Mouse (Mus musculus) forebrain, embryonic 14.5 days (tissue): ENCODE results near the gene Tcerg1l. TPM values are rescaled to one million over a fixed set of nuclear protein-coding genes. Genes with fewer than 3 reads are reported as not detected.
A peak's percentile ranks its signal among the peaks of the same experiment; 100 is the strongest.

Experiments
- ATAC-seq: fragments of 200-750 bp; cut with Nextera tagmentation; 2 replicates; pipeline ENCODE4 v1.8.0; 2017; ENCODE audit warnings: mild to moderate bottlenecking, moderate library complexity
- DNase-seq: peaks from one replicate; pipeline ENCODE4 v3.0.0-alpha.2; 2015; ENCODE audit warnings: low spot score
- H3K27ac ChIP-seq: fragments of 300-500 bp; sonication (generic); 2 replicates; pipeline ENCODE4 v1.5.1; 2014; ENCODE audit warnings: low read depth, mild to moderate bottlenecking, control low read depth, low read length, moderate library complexity
- H3K27me3 ChIP-seq: fragments of 300-500 bp; sonication (generic); replicated peaks from 2 replicates; pipeline ENCODE4 v1.6.1; 2014; ENCODE audit warnings: low read length, control low read depth, mixed read lengths; ENCODE audit not compliant: control insufficient read depth, insufficient read depth
- H3K36me3 ChIP-seq: fragments of 300-500 bp; sonication (generic); 2 replicates; pipeline ENCODE4 v1.6.1; 2014; ENCODE audit warnings: low read length, control low read depth; ENCODE audit not compliant: control insufficient read depth, insufficient read depth
- H3K4me1 ChIP-seq: fragments of 300-500 bp; sonication (generic); 2 replicates; pipeline ENCODE4 v1.6.1; 2014; ENCODE audit warnings: antibody characterized with exemption, low read length, control low read depth; ENCODE audit not compliant: control insufficient read depth, insufficient read depth
- H3K4me2 ChIP-seq: fragments of 300-500 bp; sonication (generic); 2 replicates; pipeline ENCODE4 v1.6.1; 2014; ENCODE audit warnings: mild to moderate bottlenecking, control low read depth, low read length
- H3K4me3 ChIP-seq: fragments of 300-500 bp; sonication (generic); 2 replicates; pipeline ENCODE4 v1.5.1; 2014; ENCODE audit warnings: low read depth, low read length, control low read depth
- H3K9ac ChIP-seq: fragments of 300-500 bp; sonication (generic); 2 replicates; pipeline ENCODE4 v1.6.1; 2014; ENCODE audit warnings: mild to moderate bottlenecking, low read length, control low read depth, moderate library complexity
- H3K9me3 ChIP-seq: fragments of 300-500 bp; sonication (generic); replicated peaks from 2 replicates; pipeline ENCODE4 v1.6.1; 2016; ENCODE audit warnings: low read length, control low read depth, mixed read lengths; ENCODE audit not compliant: control insufficient read depth
- WGBS: fragments of 180-500 bp; shearing (Covaris S2); extraction: QIAGEN DNeasy Blood & Tissue Kit; methylation state at CpG from one replicate; pipeline ENCODE4 v1.1.7; 2014; 5-methylcytosine and 5-hydroxymethylcytosine counted together
- polyA plus RNA-seq: library from polyadenylated mRNA; unstranded; fragments of >200 nt; fragmentation: Nextera tagmentation; extraction: Ambion mirVana; gene quantifications from 2 replicates; pipeline ENCODE4 v1.2.1, GENCODE M21; 2014

Gene Tcerg1l
- polyA plus RNA-seq, 1 experiment from 2014 or later, result 5.6 TPM

DNA sequence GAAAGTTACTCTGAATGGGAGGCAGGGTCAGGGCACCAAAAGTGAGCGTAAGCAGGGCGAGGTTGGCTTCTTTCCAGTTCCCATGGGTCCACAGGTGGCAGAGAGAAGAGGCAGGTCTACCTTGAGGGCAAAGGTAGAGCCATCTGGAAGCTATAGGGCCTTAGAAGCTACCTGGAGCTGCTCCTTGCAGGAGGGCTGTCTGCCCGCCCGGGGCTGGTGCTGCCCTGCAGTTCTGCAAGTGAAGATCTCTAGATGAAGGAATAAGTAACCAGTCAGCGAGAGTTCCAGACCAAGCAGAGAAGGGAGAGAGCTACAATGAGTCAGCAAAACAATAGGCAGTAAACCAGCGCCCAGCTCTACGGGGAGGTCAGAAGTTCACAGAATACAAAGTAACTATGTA lies 22.0 kb downstream of the Tcerg1l start:
- Histone ChIP-seq H3K9me3 (no peaks in the 10 kb centered on the region), H3K27me3 (no peaks in the 10 kb centered on the region), H3K9ac (no peak overlapping the region), H3K4me2 (no peak overlapping the region), H3K4me3 (no peak overlapping the region), H3K4me1 (no peaks in the 10 kb centered on the region), H3K27ac (no peak overlapping the region), H3K36me3 (no peaks in the 10 kb centered on the region)
- DNase-seq (no peak), ATAC-seq (no peak)
- WGBS, result 59% methylated on average over 7 of the region's 7 CpGs

DNA sequence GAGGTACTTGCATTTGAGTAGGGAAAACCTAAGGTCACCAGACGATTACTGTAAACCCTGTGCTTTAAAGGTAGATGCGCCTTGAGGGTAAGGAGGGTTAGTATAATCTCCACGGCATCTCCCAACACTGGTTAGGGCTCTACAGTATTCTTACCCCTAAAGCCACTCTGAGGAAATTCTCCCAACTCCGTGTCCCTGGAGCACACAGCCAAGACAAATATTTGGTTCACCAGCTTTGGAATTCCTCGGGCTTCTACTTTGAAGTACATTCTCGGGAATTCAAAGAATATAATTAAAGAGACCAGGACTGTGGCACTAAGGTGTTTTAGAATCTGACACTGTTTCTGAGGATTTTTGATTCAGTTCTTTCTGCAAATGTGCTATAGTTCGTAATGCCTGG lies 23.2 kb downstream of the Tcerg1l start:
- ATAC-seq, result no peak
- DNase-seq, result no peak
- Histone ChIP-seq H3K4me3 (no peak overlapping the region), H3K27ac (no peak overlapping the region), H3K4me2 (no peak overlapping the region), H3K9ac (no peak overlapping the region), H3K36me3 (no peaks in the 10 kb centered on the region), H3K4me1 (no peaks in the 10 kb centered on the region), H3K27me3 (no peaks in the 10 kb centered on the region), H3K9me3 (no peaks in the 10 kb centered on the region)
- 76% methylated on average over 7 of the region's 7 CpGs for WGBS

DNA sequence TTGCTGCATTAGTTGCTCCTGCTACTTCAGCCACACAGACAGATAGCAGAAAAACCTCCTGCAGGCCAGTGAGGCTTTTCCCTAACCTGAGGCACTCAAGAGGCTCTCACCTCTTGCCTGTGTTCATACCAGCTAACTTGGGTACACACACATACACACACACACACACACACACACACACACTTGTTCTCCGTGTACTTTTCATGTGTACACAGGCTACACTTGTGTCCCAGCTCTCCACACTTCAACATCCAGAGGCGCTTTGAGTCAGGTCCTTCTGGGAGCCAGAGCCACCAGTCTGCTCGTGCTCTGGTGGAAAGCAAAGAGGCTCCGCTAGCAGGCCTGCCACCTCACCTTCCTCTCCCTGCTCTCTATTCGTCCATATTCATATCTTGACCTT lies 24.0 kb downstream of the Tcerg1l start:
- DNase-seq, result no peak
- 82% methylated on average over 5 of the region's 5 CpGs for WGBS
- H3K4me3 ChIP-seq, result no peak overlapping the region
- ATAC-seq, result no peak
- no peaks in the 10 kb centered on the region for H3K36me3 ChIP-seq
- no peak overlapping the region for H3K27ac ChIP-seq
- H3K9ac ChIP-seq, result no peak overlapping the region
- H3K9me3 ChIP-seq, result no peaks in the 10 kb centered on the region
- H3K4me2 ChIP-seq, result no peak overlapping the region
- H3K27me3 ChIP-seq, result no peaks in the 10 kb centered on the region
- no peaks in the 10 kb centered on the region for H3K4me1 ChIP-seq

DNA sequence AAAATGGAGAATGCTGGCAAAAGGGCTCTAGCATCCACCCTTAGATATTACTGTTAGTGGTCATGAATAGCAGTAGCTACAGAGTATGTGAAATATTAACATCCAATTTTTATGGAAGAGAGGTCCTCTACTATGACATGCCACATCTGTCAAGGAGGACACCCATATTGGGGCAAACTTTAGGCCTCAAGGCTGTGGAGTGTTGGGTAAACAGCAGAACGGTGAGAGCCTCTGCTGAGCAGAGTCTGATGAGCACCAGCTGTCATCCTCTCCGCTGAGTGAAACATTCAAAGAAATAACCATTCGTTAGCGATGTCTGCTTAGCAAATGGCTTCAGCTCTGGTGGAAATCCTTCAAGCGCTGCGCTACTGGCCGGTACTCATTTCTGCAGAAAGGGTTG lies 30.0 kb downstream of the Tcerg1l start:
- H3K9ac ChIP-seq, result no peak overlapping the region
- no peak overlapping the region for H3K4me2 ChIP-seq
- no peaks in the 10 kb centered on the region for H3K36me3 ChIP-seq
- DNase-seq (no peak), ATAC-seq (no peak)
- H3K4me1 ChIP-seq, result no peaks in the 10 kb centered on the region
- no peaks in the 10 kb centered on the region for H3K9me3 ChIP-seq
- H3K27ac ChIP-seq, result no peak overlapping the region
- 83% methylated on average over 7 of the region's 7 CpGs for WGBS
- no peaks in the 10 kb centered on the region for H3K27me3 ChIP-seq
- no peak overlapping the region for H3K4me3 ChIP-seq

DNA sequence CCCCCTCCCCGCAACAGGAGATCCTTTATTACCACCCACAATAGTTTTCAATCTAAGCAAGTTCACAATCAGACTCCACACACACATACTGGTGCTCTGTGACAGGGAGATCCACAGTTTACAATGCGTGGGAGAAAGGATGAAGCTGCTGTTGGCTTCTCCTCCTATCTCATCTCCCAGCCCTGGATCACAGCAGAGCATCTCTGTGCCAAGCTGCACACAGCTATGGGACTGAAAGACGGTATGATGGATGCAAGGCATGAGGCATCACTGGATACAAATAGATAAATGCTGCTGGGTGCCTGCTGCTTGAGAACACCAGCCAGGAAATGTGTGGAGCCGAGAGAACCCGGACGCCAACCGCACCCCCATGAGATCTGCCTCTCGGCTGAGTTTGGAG lies 32.0 kb downstream of the Tcerg1l start:
- Histone ChIP-seq H3K9me3 (no peaks in the 10 kb centered on the region), H3K27me3 (no peaks in the 10 kb centered on the region), H3K4me2 (no peak overlapping the region), H3K9ac (no peak overlapping the region), H3K27ac (no peak overlapping the region), H3K4me3 (no peak overlapping the region), H3K4me1 (no peaks in the 10 kb centered on the region), H3K36me3 (no peaks in the 10 kb centered on the region)
- no peak for ATAC-seq
- 90% methylated on average over 8 of the region's 8 CpGs for WGBS
- DNase-seq, result peak; percentile 27

DNA sequence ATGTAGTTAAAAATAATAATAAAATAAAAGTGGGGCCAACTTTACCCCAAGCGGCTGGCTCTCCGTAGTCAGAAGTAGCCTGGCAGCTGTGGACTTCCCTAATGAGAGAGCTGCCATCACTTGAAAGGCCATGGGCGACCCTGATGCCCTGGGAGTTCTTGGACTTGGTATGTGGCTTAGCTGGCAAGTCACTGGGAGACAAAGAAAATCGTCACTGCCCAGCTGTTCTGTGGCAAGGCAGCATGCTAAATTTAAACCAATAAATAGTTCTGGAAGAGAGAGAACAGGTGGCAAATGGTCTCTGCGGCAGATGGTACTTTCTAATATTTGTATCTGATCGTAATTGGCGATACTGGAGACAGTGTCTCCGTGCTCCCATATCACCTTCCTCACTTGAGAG lies 40.1 kb downstream of the Tcerg1l start:
- no peak for ATAC-seq
- no peak overlapping the region for H3K27ac ChIP-seq
- DNase-seq, result no peak
- no peaks in the 10 kb centered on the region for H3K4me1 ChIP-seq
- no peak overlapping the region for H3K4me3 ChIP-seq
- no peak overlapping the region for H3K4me2 ChIP-seq
- no peaks in the 10 kb centered on the region for H3K9me3 ChIP-seq
- no peak overlapping the region for H3K9ac ChIP-seq
- 75% methylated on average over 8 of the region's 8 CpGs for WGBS
- H3K27me3 ChIP-seq, result no peaks in the 10 kb centered on the region
- H3K36me3 ChIP-seq, result no peaks in the 10 kb centered on the region

DNA sequence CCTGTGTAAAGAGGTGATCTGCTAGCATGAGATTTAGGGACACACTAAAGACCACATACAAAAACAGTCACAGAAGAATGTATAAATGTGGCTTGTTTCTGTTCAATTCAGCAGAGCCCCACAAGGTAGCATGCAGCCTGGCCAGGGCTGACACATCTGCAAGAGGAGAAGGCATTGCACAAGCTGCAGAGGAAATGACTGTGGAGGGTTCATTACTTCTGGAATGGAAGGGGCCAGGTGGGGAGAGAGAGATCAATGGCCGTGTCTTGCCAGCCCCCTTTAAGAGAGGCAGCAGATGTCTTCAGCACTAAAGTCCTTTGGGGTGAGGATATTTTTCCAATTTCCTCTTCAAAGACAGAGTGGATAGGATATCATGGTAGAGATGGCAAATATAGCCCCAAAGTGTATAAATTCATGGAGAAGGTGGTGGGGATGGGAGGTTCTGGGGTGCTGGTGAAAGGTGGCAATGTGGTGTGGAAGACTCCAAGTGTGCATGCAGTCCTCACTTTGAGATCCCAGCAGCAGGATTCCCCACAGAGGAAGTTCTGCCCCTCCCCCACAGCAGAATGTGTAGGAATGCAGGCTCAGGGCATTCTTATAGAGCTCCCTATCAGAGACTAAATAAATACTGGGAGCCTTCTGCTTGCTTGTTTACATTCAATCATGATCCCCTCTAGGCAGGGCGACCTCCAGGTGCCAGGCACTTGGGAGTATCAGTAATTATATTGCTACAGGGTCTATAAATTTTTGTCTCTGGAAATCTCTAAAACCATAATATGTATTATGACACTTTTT lies 40.7 kb downstream of the Tcerg1l start:
- H3K27me3 ChIP-seq, result no peaks in the 10 kb centered on the region
- ATAC-seq (no peak), DNase-seq (no peak)
- no peak overlapping the region for H3K9ac ChIP-seq
- no peak overlapping the region for H3K27ac ChIP-seq
- H3K4me2 ChIP-seq, result no peak overlapping the region
- no peak overlapping the region for H3K4me3 ChIP-seq
- WGBS, result 71% methylated on average over 2 of the region's 2 CpGs
- H3K36me3 ChIP-seq, result no peaks in the 10 kb centered on the region
- H3K4me1 ChIP-seq, result no peaks in the 10 kb centered on the region
- H3K9me3 ChIP-seq, result no peaks in the 10 kb centered on the region

DNA sequence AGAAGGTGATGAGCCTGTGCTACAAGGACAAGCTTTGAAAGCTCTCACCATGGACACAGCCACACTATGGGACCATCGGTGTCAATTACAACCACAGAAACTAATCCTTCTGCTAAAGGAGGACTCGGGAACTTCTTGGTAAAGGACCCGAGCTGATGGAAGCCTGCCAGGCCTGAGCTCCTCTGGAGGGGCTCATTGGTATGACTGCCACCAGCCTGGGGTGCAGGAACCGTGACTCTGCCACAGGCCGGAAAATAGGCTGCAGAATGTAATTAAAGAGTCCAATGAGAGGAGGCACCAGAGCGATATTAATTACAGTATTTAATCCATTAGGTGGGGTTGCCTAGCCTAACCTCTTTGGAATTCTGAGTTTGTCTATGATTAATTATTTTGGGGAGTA lies 52.1 kb downstream of the Tcerg1l start:
- 0 out of 2 replicates have a peak, but pooled peaks have one; percentile 52 for ATAC-seq

DNA sequence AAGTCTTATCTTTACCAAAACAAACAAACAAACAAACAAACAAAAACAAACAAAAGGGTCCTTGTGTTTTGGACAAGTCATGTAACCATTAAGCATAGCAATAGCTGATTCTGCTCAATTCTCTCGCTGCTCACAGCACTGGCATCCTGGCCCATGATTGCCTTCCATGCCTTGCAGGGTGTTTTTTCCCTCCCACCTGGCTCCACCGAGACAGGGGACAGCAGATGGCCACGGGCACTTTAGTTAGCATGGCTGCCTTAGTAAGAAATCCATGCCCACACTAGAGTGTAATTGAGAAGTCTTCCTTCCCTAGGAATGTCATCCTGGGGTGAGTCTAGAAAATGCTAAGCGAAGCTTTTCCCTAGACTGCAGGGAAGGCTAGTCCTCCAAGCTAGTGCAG lies 59.1 kb downstream of the Tcerg1l start:
- no peak overlapping the region for H3K4me3 ChIP-seq
- no peak overlapping the region for H3K27ac ChIP-seq
- no peaks in the 10 kb centered on the region for H3K36me3 ChIP-seq
- no peaks in the 10 kb centered on the region for H3K9me3 ChIP-seq
- H3K27me3 ChIP-seq, result no peaks in the 10 kb centered on the region
- ATAC-seq, result no peak
- no peak overlapping the region for H3K4me2 ChIP-seq
- H3K4me1 ChIP-seq, result no peaks in the 10 kb centered on the region
- H3K9ac ChIP-seq, result no peak overlapping the region
- no peak for DNase-seq
- WGBS, result 79% methylated on average over 4 of the region's 4 CpGs

More for the DNA sequence above, 52.1 kb downstream of the Tcerg1l start:
- Histone ChIP-seq H3K4me1 (peaks cover 3% of the 10 kb centered on the region; the same call in 1 of the 2 replicates), H3K27me3 (no peaks in the 10 kb centered on the region), H3K4me3 (no peak overlapping the region), H3K36me3 (no peaks in the 10 kb centered on the region), H3K9me3 (no peaks in the 10 kb centered on the region), H3K27ac (no peak overlapping the region), H3K9ac (no peak overlapping the region), H3K4me2 (no peak overlapping the region)
- DNase-seq, result peak; percentile 53
- 24% methylated on average over 6 of the region's 6 CpGs for WGBS
